ENCODE assay signal across 11 mouse cellular contexts in genomic region chr7:45461781-45462180, GRCm38 (mm10). TPM values are rescaled to one million over a fixed set of nuclear protein-coding genes. Genes with fewer than 3 reads are reported as not detected.
DNase-seq lines count a peak whose midpoint lies in the region; ATAC-seq lines count a peak whose summit lies in the region.
"Had no signal": no experiment of that assay in that cellular context is flagged by ENCODE, and none has a peak within 500 bp of the region (broad histone marks: within the 10 kb centered on the region; RNA-seq: fewer than 3 reads in every experiment).

No protein-coding gene starts in this region.

- H3K4me2 ChIP-seq in heart, embryonic 12.5 days, result 0 out of 2 replicates have a peak overlapping the region, but pooled peaks have one; percentile 72
- H3K4me2 ChIP-seq in midbrain, embryonic 11.5 days, result no peak overlapping the region
- H3K4me2 ChIP-seq in midbrain, embryonic 14.5 days (ENCODE audit: low read length), result no peak overlapping the region
- H3K4me2 ChIP-seq in hindbrain, embryonic 13.5 days, result no peak overlapping the region
- no peak overlapping the region for H3K4me2 ChIP-seq in stomach, embryonic 15.5 days

- ATAC-seq in heart, embryonic 12.5 days (ENCODE audit: insufficient number of reproducible peaks, low FRiP score), result no peak
- no peak for ATAC-seq in midbrain, embryonic 11.5 days (ENCODE audit: low FRiP score)
- ATAC-seq in midbrain, embryonic 14.5 days (ENCODE audit: low FRiP score, low TSS enrichment), result no peak
- ATAC-seq in hindbrain, embryonic 13.5 days (ENCODE audit: low FRiP score), result no peak
- no peak for ATAC-seq in stomach, embryonic 15.5 days (ENCODE audit: insufficient read depth, low FRiP score, low read depth)
- ATAC-seq in granulocyte monocyte progenitor cell, adult 5-6 weeks (replicated peaks; ENCODE audit: poor library complexity, severe bottlenecking), result no peak

- intact Hi-C loops in gastrocnemius, postnatal 36 days (cut with DNase I), result no loop called here

- H3K27ac ChIP-seq in heart, embryonic 12.5 days (ENCODE audit: poor library complexity, severe bottlenecking), result peak overlapping the region; percentile 86
- H3K27ac ChIP-seq in midbrain, embryonic 11.5 days (ENCODE audit: low read depth, low read length), result peak overlapping the region; percentile 20; the same call in 1 of the 2 replicates
- H3K27ac ChIP-seq in midbrain, embryonic 14.5 days (replicated peaks; ENCODE audit: low read depth, low read length), result no peak overlapping the region; the same call in 1 of the 2 replicates
- peak overlapping the region; percentile 90 for H3K27ac ChIP-seq in hindbrain, embryonic 13.5 days
- peak overlapping the region; percentile 75; the same call in 1 of the 2 replicates for H3K27ac ChIP-seq in stomach, embryonic 15.5 days

- H3K36me3 ChIP-seq in heart, embryonic 12.5 days, result peaks cover 60% of the 10 kb centered on the region
- peaks cover 17% of the 10 kb centered on the region for H3K36me3 ChIP-seq in midbrain, embryonic 11.5 days (ENCODE audit: control insufficient read depth, insufficient read depth, low read length)
- H3K36me3 ChIP-seq in midbrain, embryonic 14.5 days (ENCODE audit: control insufficient read depth, insufficient read depth, low read length), result peaks cover 50% of the 10 kb centered on the region
- H3K36me3 ChIP-seq in hindbrain, embryonic 13.5 days, result peaks cover 49% of the 10 kb centered on the region
- peaks cover 10% of the 10 kb centered on the region; the same call in 1 of the 2 replicates for H3K36me3 ChIP-seq in stomach, embryonic 15.5 days

- no peak for DNase-seq in heart, postnatal 4 days
- no peak for DNase-seq in midbrain, embryonic 11.5 days (ENCODE audit: low spot score, missing footprints)
- DNase-seq in midbrain, embryonic 14.5 days, result no peak
- DNase-seq in gastrocnemius, postnatal 36 days, result no peak
- DNase-seq: adrenal gland, postnatal 10 days; layer of hippocampus, postnatal 36 days had no signal

- 88% methylated on average over 4 of the region's 4 CpGs for WGBS in heart, embryonic 12.5 days
- WGBS in midbrain, embryonic 11.5 days, result 91% methylated on average over 4 of the region's 4 CpGs
- 92% methylated on average over 4 of the region's 4 CpGs for WGBS in midbrain, embryonic 14.5 days
- 92% methylated on average over 4 of the region's 4 CpGs for WGBS in hindbrain, embryonic 13.5 days
- 84% methylated on average over 4 of the region's 4 CpGs for WGBS in stomach, embryonic 15.5 days

- H3K27me3 ChIP-seq in heart, embryonic 12.5 days (replicated peaks), result no peaks in the 10 kb centered on the region
- H3K27me3 ChIP-seq in midbrain, embryonic 11.5 days (ENCODE audit: control insufficient read depth, insufficient read depth, low read length), result no peaks in the 10 kb centered on the region
- no peaks in the 10 kb centered on the region for H3K27me3 ChIP-seq in midbrain, embryonic 14.5 days (ENCODE audit: control insufficient read depth, insufficient read depth, low read length)
- no peaks in the 10 kb centered on the region for H3K27me3 ChIP-seq in hindbrain, embryonic 13.5 days
- no peaks in the 10 kb centered on the region for H3K27me3 ChIP-seq in stomach, embryonic 15.5 days (replicated peaks)

- H3K4me1 ChIP-seq in heart, embryonic 12.5 days (replicated peaks), result peaks cover 52% of the 10 kb centered on the region
- peaks cover 34% of the 10 kb centered on the region for H3K4me1 ChIP-seq in midbrain, embryonic 11.5 days (ENCODE audit: control insufficient read depth, insufficient read depth, low read length)
- H3K4me1 ChIP-seq in midbrain, embryonic 14.5 days (ENCODE audit: control insufficient read depth, insufficient read depth, low read length), result peaks cover 39% of the 10 kb centered on the region
- peaks cover 58% of the 10 kb centered on the region for H3K4me1 ChIP-seq in hindbrain, embryonic 13.5 days (replicated peaks)
- peaks cover 49% of the 10 kb centered on the region for H3K4me1 ChIP-seq in stomach, embryonic 15.5 days

- no peak overlapping the region for H3K9ac ChIP-seq in heart, embryonic 12.5 days
- H3K9ac ChIP-seq in midbrain, embryonic 11.5 days (ENCODE audit: low read length), result no peak overlapping the region
- H3K9ac ChIP-seq in midbrain, embryonic 14.5 days (replicated peaks; ENCODE audit: low read length), result no peak overlapping the region
- H3K9ac ChIP-seq in hindbrain, embryonic 13.5 days, result 0 out of 2 replicates have a peak overlapping the region, but pooled peaks have one; percentile 1
- H3K9ac ChIP-seq in stomach, embryonic 15.5 days, result no peak overlapping the region

- H3K9me3 ChIP-seq in heart, embryonic 12.5 days (replicated peaks), result no peaks in the 10 kb centered on the region
- no peaks in the 10 kb centered on the region for H3K9me3 ChIP-seq in midbrain, embryonic 11.5 days (ENCODE audit: control insufficient read depth, low read length)
- no peaks in the 10 kb centered on the region for H3K9me3 ChIP-seq in midbrain, embryonic 14.5 days (ENCODE audit: control insufficient read depth, low read length)
- H3K9me3 ChIP-seq in hindbrain, embryonic 13.5 days, result no peaks in the 10 kb centered on the region
- no peaks in the 10 kb centered on the region for H3K9me3 ChIP-seq in stomach, embryonic 15.5 days

- no peak overlapping the region for H3K4me3 ChIP-seq in heart, embryonic 12.5 days
- no peak overlapping the region for H3K4me3 ChIP-seq in midbrain, embryonic 11.5 days (ENCODE audit: low read depth, low read length)
- H3K4me3 ChIP-seq in midbrain, embryonic 14.5 days (replicated peaks; ENCODE audit: low read depth, low read length), result no peak overlapping the region
- no peak overlapping the region for H3K4me3 ChIP-seq in hindbrain, embryonic 13.5 days
- H3K4me3 ChIP-seq in stomach, embryonic 15.5 days (replicated peaks), result no peak overlapping the region
- H3K4me3 ChIP-seq: heart, adult 2 months had no signal

RNA-seq across cellular contexts. Expression of gene Ftl1, which starts 2.1 kb away (rescaled TPM):
- 4,047 and 4,171 TPM in 2 replicates for polyA plus RNA-seq in heart, embryonic 12.5 days (2016; fragmentation: Nextera tagmentation; extraction: Ambion mirVana)
- 100 to 1,000 TPM; 302 to 316 TPM for total RNA-seq in heart, postnatal 4 days (2021)
- 5,242 and 5,528 TPM in 2 replicates for polyA plus RNA-seq in midbrain, embryonic 11.5 days (2014; fragmentation: Nextera tagmentation; extraction: Ambion mirVana)
- 5,898 and 6,785 TPM in 2 replicates for polyA plus RNA-seq in midbrain, embryonic 14.5 days (2014; fragmentation: Nextera tagmentation; extraction: Ambion mirVana)
- polyA plus RNA-seq in hindbrain, embryonic 13.5 days (2015; fragmentation: Nextera tagmentation; extraction: Ambion mirVana), result 7,019 and 7,066 TPM in 2 replicates
- 4,747 and 4,817 TPM in 2 replicates for polyA plus RNA-seq in stomach, embryonic 15.5 days (2015; fragmentation: Nextera tagmentation; extraction: Ambion mirVana)
- 100 to 1,000 TPM; 132 to 146 TPM for total RNA-seq in gastrocnemius, postnatal 36 days (2021)
- 1,113 and 1,886 TPM in 2 replicates for total RNA-seq in granulocyte monocyte progenitor cell, adult 5-6 weeks (2014; fragmentation: Nextera tagmentation)
- 1,040 and 1,064 TPM in 2 replicates for total RNA-seq in granulocyte monocyte progenitor cell, adult 5-6 weeks (2017)

RNA-seq across cellular contexts. Expression of gene Bax, which starts 4.9 kb away (rescaled TPM):
- 139 and 151 TPM in 2 replicates for polyA plus RNA-seq in heart, embryonic 12.5 days (2016; fragmentation: Nextera tagmentation; extraction: Ambion mirVana)
- 10 to 100 TPM; 48.6 to 50.7 TPM for total RNA-seq in heart, postnatal 4 days (2021)
- polyA plus RNA-seq in midbrain, embryonic 11.5 days (2014; fragmentation: Nextera tagmentation; extraction: Ambion mirVana), result 169 and 201 TPM in 2 replicates
- polyA plus RNA-seq in midbrain, embryonic 14.5 days (2014; fragmentation: Nextera tagmentation; extraction: Ambion mirVana), result 107 and 182 TPM in 2 replicates
- 253 and 271 TPM in 2 replicates for polyA plus RNA-seq in hindbrain, embryonic 13.5 days (2015; fragmentation: Nextera tagmentation; extraction: Ambion mirVana)
- polyA plus RNA-seq in stomach, embryonic 15.5 days (2015; fragmentation: Nextera tagmentation; extraction: Ambion mirVana), result 157 and 168 TPM in 2 replicates
- 10 to 100 TPM; 13.8 to 14.6 TPM for total RNA-seq in gastrocnemius, postnatal 36 days (2021)
- total RNA-seq in granulocyte monocyte progenitor cell, adult 5-6 weeks (2014; fragmentation: Nextera tagmentation), result 39.3 and 51.9 TPM in 2 replicates
- total RNA-seq in granulocyte monocyte progenitor cell, adult 5-6 weeks (2017), result 28.7 and 34.2 TPM in 2 replicates

RNA-seq across cellular contexts. Expression of gene Tulp2, which starts 19.9 kb away (rescaled TPM):
- 0.87 TPM in 2 replicates for polyA plus RNA-seq in heart, embryonic 12.5 days (2016; fragmentation: Nextera tagmentation; extraction: Ambion mirVana)
- 1 to 10 TPM in 1 of 2 experiments, not detected in 1; 1.1 TPM for total RNA-seq in heart, postnatal 4 days (2021)
- polyA plus RNA-seq in midbrain, embryonic 11.5 days (2014; fragmentation: Nextera tagmentation; extraction: Ambion mirVana), result 0.15 TPM in 1 of 2 replicates, not detected in the other
- 0.13 and 0.32 TPM in 2 replicates for polyA plus RNA-seq in midbrain, embryonic 14.5 days (2014; fragmentation: Nextera tagmentation; extraction: Ambion mirVana)
- 0.13 and 0.22 TPM in 2 replicates for polyA plus RNA-seq in hindbrain, embryonic 13.5 days (2015; fragmentation: Nextera tagmentation; extraction: Ambion mirVana)
- 1.4 and 1.8 TPM in 2 replicates for polyA plus RNA-seq in stomach, embryonic 15.5 days (2015; fragmentation: Nextera tagmentation; extraction: Ambion mirVana)
- total RNA-seq in gastrocnemius, postnatal 36 days (2021), result under 1 TPM in 1 of 2 experiments, not detected in 1; 0.39 TPM
- total RNA-seq in granulocyte monocyte progenitor cell, adult 5-6 weeks (2014; fragmentation: Nextera tagmentation), result not detected in 2 replicates
- not detected in 2 replicates for total RNA-seq in granulocyte monocyte progenitor cell, adult 5-6 weeks (2017)
- total RNA-seq: heart, adult 2 months; layer of hippocampus, postnatal 36 days had no signal

RNA-seq across cellular contexts. Expression of gene Ruvbl2, which starts 23.9 kb away (rescaled TPM):
- polyA plus RNA-seq in heart, embryonic 12.5 days (2016; fragmentation: Nextera tagmentation; extraction: Ambion mirVana), result 80.7 TPM in 2 replicates
- total RNA-seq in heart, postnatal 4 days (2021), result 10 to 100 TPM; 38.7 to 39.3 TPM
- 168 and 171 TPM in 2 replicates for polyA plus RNA-seq in midbrain, embryonic 11.5 days (2014; fragmentation: Nextera tagmentation; extraction: Ambion mirVana)
- 110 and 114 TPM in 2 replicates for polyA plus RNA-seq in midbrain, embryonic 14.5 days (2014; fragmentation: Nextera tagmentation; extraction: Ambion mirVana)
- 99.9 and 110 TPM in 2 replicates for polyA plus RNA-seq in hindbrain, embryonic 13.5 days (2015; fragmentation: Nextera tagmentation; extraction: Ambion mirVana)
- 127 and 139 TPM in 2 replicates for polyA plus RNA-seq in stomach, embryonic 15.5 days (2015; fragmentation: Nextera tagmentation; extraction: Ambion mirVana)
- 10 to 100 TPM; 22.1 to 23.0 TPM for total RNA-seq in gastrocnemius, postnatal 36 days (2021)
- 90.0 and 147 TPM in 2 replicates for total RNA-seq in granulocyte monocyte progenitor cell, adult 5-6 weeks (2014; fragmentation: Nextera tagmentation)
- 191 and 250 TPM in 2 replicates for total RNA-seq in granulocyte monocyte progenitor cell, adult 5-6 weeks (2017)

RNA-seq across cellular contexts. Expression of gene Gm45808, which starts 24.8 kb away (rescaled TPM):
- polyA plus RNA-seq in heart, embryonic 12.5 days (2016; fragmentation: Nextera tagmentation; extraction: Ambion mirVana), result not detected in 2 replicates
- 1 to 10 TPM; 2.0 to 2.1 TPM for total RNA-seq in heart, postnatal 4 days (2021)
- polyA plus RNA-seq in midbrain, embryonic 11.5 days (2014; fragmentation: Nextera tagmentation; extraction: Ambion mirVana), result not detected in 2 replicates
- not detected in 2 replicates for polyA plus RNA-seq in midbrain, embryonic 14.5 days (2014; fragmentation: Nextera tagmentation; extraction: Ambion mirVana)
- not detected in 2 replicates for polyA plus RNA-seq in hindbrain, embryonic 13.5 days (2015; fragmentation: Nextera tagmentation; extraction: Ambion mirVana)
- not detected in 2 replicates for polyA plus RNA-seq in stomach, embryonic 15.5 days (2015; fragmentation: Nextera tagmentation; extraction: Ambion mirVana)
- total RNA-seq in gastrocnemius, postnatal 36 days (2021), result 1 to 10 TPM; 6.1 to 6.6 TPM
- not detected in 2 replicates for total RNA-seq in granulocyte monocyte progenitor cell, adult 5-6 weeks (2014; fragmentation: Nextera tagmentation)
- total RNA-seq in granulocyte monocyte progenitor cell, adult 5-6 weeks (2017), result not detected in 2 replicates
